9 mouse cellular contexts compared by ENCODE assay signal in genomic region chr15:38602187-38602870, GRCm38 (mm10).
DNase-seq lines count a peak whose midpoint lies in the region; ATAC-seq and TF ChIP-seq lines count a peak whose summit lies in the region.
"Had no signal": no experiment of that assay in that cellular context is flagged by ENCODE, and none has a peak within 500 bp of the region (broad histone marks: within the 10 kb centered on the region; RNA-seq: fewer than 3 reads in every experiment).

No protein-coding gene starts in this region.

- peak; percentile 39; the same call in 1 of the 2 replicates for ATAC-seq in midbrain, embryonic 16.5 days
- peak; percentile 91 for ATAC-seq in hematopoietic stem cell, adult 5-6 weeks (replicated peaks in 1 of 2; ENCODE audit: insufficient read depth in 1 of 2, low FRiP score in 2 of 2, low TSS enrichment in 1 of 2, low read depth in 1 of 2, poor library complexity in 2 of 2, severe bottlenecking in 2 of 2)

- no peak for TF ChIP-seq POLR2A in embryonic fibroblast, embryonic 13.5 days (IDR thresholded peaks at IDR 0.05; ENCODE audit: low read depth, low read length)

- no peak overlapping the region for H3K4me3 ChIP-seq in midbrain, embryonic 16.5 days (ENCODE audit: low read depth, low read length)
- H3K4me3 ChIP-seq in midbrain, embryonic 10.5 days = no peak overlapping the region
- H3K4me3 ChIP-seq in embryonic fibroblast, embryonic 13.5 days (ENCODE audit: insufficient read depth, low read length) = no peak overlapping the region
- H3K4me3 ChIP-seq: neural tube, embryonic 12.5 days had no signal

- H3K36me3 ChIP-seq in midbrain, embryonic 16.5 days (ENCODE audit: control insufficient read depth, insufficient read depth, low read length) = no peaks in the 10 kb centered on the region
- H3K36me3 ChIP-seq in midbrain, embryonic 10.5 days = no peaks in the 10 kb centered on the region
- H3K36me3 ChIP-seq: neural tube, embryonic 12.5 days had no signal

- no peak for TF ChIP-seq CTCF in embryonic fibroblast, embryonic 13.5 days (IDR thresholded peaks at IDR 0.05; ENCODE audit: borderline replicate concordance, insufficient read depth, low read length)

- no peak overlapping the region for H3K27ac ChIP-seq in midbrain, embryonic 16.5 days (ENCODE audit: low read length)
- no peak overlapping the region for H3K27ac ChIP-seq in midbrain, embryonic 10.5 days (replicated peaks)
- peak overlapping the region; percentile 81 for H3K27ac ChIP-seq in embryonic fibroblast, embryonic 13.5 days (ENCODE audit: insufficient read depth, low read length)
- H3K27ac ChIP-seq: neural tube, embryonic 12.5 days had no signal

- H3K27me3 ChIP-seq in midbrain, embryonic 16.5 days (ENCODE audit: control insufficient read depth, insufficient read depth, low read depth, low read length) = no peaks in the 10 kb centered on the region
- H3K27me3 ChIP-seq in midbrain, embryonic 10.5 days (ENCODE audit: low read depth, poor library complexity, severe bottlenecking) = no peaks in the 10 kb centered on the region
- H3K27me3 ChIP-seq: neural tube, embryonic 12.5 days had no signal

- no peak overlapping the region for H3K4me2 ChIP-seq in midbrain, embryonic 16.5 days (ENCODE audit: low read length)
- H3K4me2 ChIP-seq: neural tube, embryonic 12.5 days had no signal

- H3K9ac ChIP-seq in midbrain, embryonic 16.5 days (ENCODE audit: low read depth, low read length) = no peak overlapping the region
- H3K9ac ChIP-seq: neural tube, embryonic 12.5 days had no signal

- no peaks in the 10 kb centered on the region for H3K4me1 ChIP-seq in midbrain, embryonic 16.5 days (ENCODE audit: control insufficient read depth, insufficient read depth, low read length)
- H3K4me1 ChIP-seq in midbrain, embryonic 10.5 days = no peaks in the 10 kb centered on the region
- peaks cover 9% of the 10 kb centered on the region for H3K4me1 ChIP-seq in embryonic fibroblast, embryonic 13.5 days (ENCODE audit: control insufficient read depth, insufficient read depth, low read length)
- H3K4me1 ChIP-seq: neural tube, embryonic 12.5 days had no signal

- 73% methylated on average over 12 of the region's 12 CpGs for WGBS in midbrain, embryonic 16.5 days
- WGBS in midbrain, embryonic 10.5 days = 81% methylated on average over 12 of the region's 12 CpGs

- no peak for DNase-seq in midbrain, embryonic 10.5 days (ENCODE audit: low spot score)
- peak; percentile 80 for DNase-seq in lung, postnatal 25 days (ENCODE audit: low spot score)
- peak; percentile 12 to 29 for DNase-seq in spleen, postnatal 14 days (ENCODE audit: low spot score in 2 of 2)
- DNase-seq in cerebellum, postnatal 4 days (ENCODE audit: low spot score in 2 of 2) = no peak
- DNase-seq in urinary bladder, adult 2 months (ENCODE audit: low spot score) = no peak

- H3K9me3 ChIP-seq in midbrain, embryonic 16.5 days (replicated peaks; ENCODE audit: control insufficient read depth, low read length, poor library complexity, severe bottlenecking) = no peaks in the 10 kb centered on the region
- no peaks in the 10 kb centered on the region for H3K9me3 ChIP-seq in midbrain, embryonic 10.5 days (replicated peaks)
- H3K9me3 ChIP-seq: neural tube, embryonic 12.5 days had no signal

Comparison
In these comparisons a context has a peak if more than half of its experiments do, and no peak if none do; other contexts are left out.
1. DNase-seq: peak in lung, postnatal 25 days (single experiment) and spleen, postnatal 14 days (2 of 2); none in midbrain, embryonic 10.5 days (single experiment), cerebellum, postnatal 4 days (0 of 2) and urinary bladder, adult 2 months (single experiment).